Mouse (Mus musculus) olfactory bulb, adult 2 months (tissue): Measurements from ENCODE around the gene Zfp507.

Experiments used
- CTCF ChIP-seq: fragments of 200-500 bp; IDR thresholded peaks from 2 replicates; pipeline ENCODE4 v1.5.1; 2012; ENCODE audit warnings: low read depth, mild to moderate bottlenecking, low read length, moderate library complexity; ENCODE audit not compliant: insufficient read depth
- POLR2A ChIP-seq: fragments of 200-500 bp; IDR thresholded peaks from 2 replicates; pipeline ENCODE4 v1.6.1; 2012; ENCODE audit warnings: mild to moderate bottlenecking, low read depth, low read length, moderate library complexity; ENCODE audit not compliant: insufficient read depth

DNA sequence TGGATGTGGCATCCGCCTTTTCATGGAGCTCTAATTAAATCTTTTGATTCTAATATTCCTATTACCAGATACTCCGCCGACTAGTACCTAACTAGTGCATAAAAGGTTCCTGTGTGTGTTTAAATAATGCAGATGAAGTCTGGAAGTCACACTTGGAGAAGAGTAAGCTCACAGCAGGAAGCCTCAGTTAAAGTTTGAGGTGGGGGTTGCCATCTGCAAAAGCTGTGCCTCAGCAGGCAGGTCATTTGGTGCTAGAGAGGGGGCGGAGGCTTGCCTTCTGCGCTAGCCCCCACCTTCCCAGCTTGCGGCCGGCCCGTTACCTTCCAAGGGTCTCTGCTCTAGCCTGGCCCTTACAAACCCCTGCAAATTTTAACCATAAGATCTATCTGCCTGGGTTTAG, 11.9 kb downstream of the Zfp507 start:
- TF ChIP-seq CTCF, result no peak
- no peak for TF ChIP-seq POLR2A
